Mouse (Mus musculus) hindbrain, embryonic 15.5 days (tissue): ENCODE results near the gene Gabrb2. TPM values are rescaled to one million over a fixed set of nuclear protein-coding genes. Genes with fewer than 3 reads are reported as not detected.

ENCODE experiments used
- ATAC-seq: fragments of 200-750 bp; cut with Nextera tagmentation; 2 replicates; pipeline ENCODE4 v1.8.0; 2017; ENCODE audit warnings: low read depth, moderate number of reproducible peaks, moderate TSS enrichment; ENCODE audit not compliant: low FRiP score
- H3K27ac ChIP-seq: fragments of 300-500 bp; sonication (generic); replicated peaks from 2 replicates; pipeline ENCODE4 v1.5.1; 2015; ENCODE audit warnings: mild to moderate bottlenecking, inconsistent platforms
- H3K27me3 ChIP-seq: fragments of 300-500 bp; sonication (generic); 2 replicates; pipeline ENCODE4 v1.6.1; 2015; ENCODE audit warnings: control low read depth, inconsistent platforms
- H3K36me3 ChIP-seq: fragments of 300-500 bp; sonication (generic); 2 replicates; pipeline ENCODE4 v1.6.1; 2015; ENCODE audit warnings: control low read depth, inconsistent platforms
- H3K4me1 ChIP-seq: fragments of 300-500 bp; sonication (generic); replicated peaks from 2 replicates; pipeline ENCODE4 v1.6.1; 2015; ENCODE audit warnings: control low read depth, inconsistent platforms
- H3K4me2 ChIP-seq: fragments of 300-500 bp; sonication (generic); 2 replicates; pipeline ENCODE4 v1.6.1; 2015; ENCODE audit warnings: moderate library complexity, mild to moderate bottlenecking, inconsistent platforms
- H3K4me3 ChIP-seq: fragments of 300-500 bp; sonication (generic); 2 replicates; pipeline ENCODE4 v1.5.1; 2015; ENCODE audit warnings: mild to moderate bottlenecking, inconsistent platforms
- H3K9ac ChIP-seq: fragments of 300-500 bp; sonication (generic); 2 replicates; pipeline ENCODE4 v1.6.1; 2015; ENCODE audit warnings: inconsistent platforms
- H3K9me3 ChIP-seq: fragments of 300-500 bp; sonication (generic); 2 replicates; pipeline ENCODE4 v1.6.1; 2016; ENCODE audit warnings: control low read depth, inconsistent platforms
- WGBS: fragments of 180-500 bp; shearing (Covaris S2); methylation state at CpG from one replicate; pipeline ENCODE4 v1.1.7; 2015; 5-methylcytosine and 5-hydroxymethylcytosine counted together
- polyA plus RNA-seq: library from polyadenylated mRNA; unstranded; fragments of >200 nt; fragmentation: Nextera tagmentation; extraction: Ambion mirVana; gene quantifications from 2 replicates; pipeline ENCODE4 v1.2.1, GENCODE M21; 2015

Gene Gabrb2
- polyA plus RNA-seq, 1 experiment from 2014 or later = 19.9 TPM

- no peaks in the 10 kb centered on the region for H3K4me1 ChIP-seq
- no peak for ATAC-seq
- H3K4me3 ChIP-seq = no peak overlapping the region
- H3K36me3 ChIP-seq = no peaks in the 10 kb centered on the region
- 86% methylated on average over 4 of the region's 4 CpGs for WGBS
- H3K9ac ChIP-seq = no peak overlapping the region
- no peaks in the 10 kb centered on the region for H3K9me3 ChIP-seq
- H3K4me2 ChIP-seq = no peak overlapping the region
- H3K27ac ChIP-seq = no peak overlapping the region
- no peaks in the 10 kb centered on the region for H3K27me3 ChIP-seq
These were observed 29.4 kb downstream of the Gabrb2 start for GRCm38 (mm10) chr11:42448929-42449328.

- Histone ChIP-seq H3K4me1 (no peaks in the 10 kb centered on the region), H3K9ac (no peak overlapping the region), H3K36me3 (no peaks in the 10 kb centered on the region), H3K9me3 (no peaks in the 10 kb centered on the region), H3K4me3 (no peak overlapping the region), H3K4me2 (no peak overlapping the region), H3K27ac (no peak overlapping the region), H3K27me3 (no peaks in the 10 kb centered on the region)
- 82% methylated on average over 1 of the region's 1 CpGs for WGBS
- ATAC-seq = no peak
These were observed 44.6 kb downstream of the Gabrb2 start for GRCm38 (mm10) chr11:42464136-42464535.

GRCm38 (mm10) chr11:42468381-42468780 lies 48.8 kb downstream of the Gabrb2 start:
- ATAC-seq = no peak
- H3K27me3 ChIP-seq = no peaks in the 10 kb centered on the region
- no peaks in the 10 kb centered on the region for H3K36me3 ChIP-seq
- H3K4me1 ChIP-seq = no peaks in the 10 kb centered on the region
- no peak overlapping the region for H3K4me2 ChIP-seq
- 92% methylated on average over 3 of the region's 3 CpGs for WGBS
- no peak overlapping the region for H3K9ac ChIP-seq
- H3K4me3 ChIP-seq = no peak overlapping the region
- no peaks in the 10 kb centered on the region for H3K9me3 ChIP-seq
- no peak overlapping the region for H3K27ac ChIP-seq

GRCm38 (mm10) chr11:42474523-42474922 lies 55.0 kb downstream of the Gabrb2 start:
- 75% methylated on average over 3 of the region's 3 CpGs for WGBS
- H3K9me3 ChIP-seq = no peaks in the 10 kb centered on the region
- H3K36me3 ChIP-seq = no peaks in the 10 kb centered on the region
- H3K4me2 ChIP-seq = no peak overlapping the region
- H3K4me1 ChIP-seq = no peaks in the 10 kb centered on the region
- ATAC-seq = no peak
- H3K9ac ChIP-seq = no peak overlapping the region
- no peak overlapping the region for H3K27ac ChIP-seq
- no peak overlapping the region for H3K4me3 ChIP-seq
- no peaks in the 10 kb centered on the region for H3K27me3 ChIP-seq

GRCm38 (mm10) chr11:42487625-42488024 lies 68.1 kb downstream of the Gabrb2 start:
- no peak overlapping the region for H3K9ac ChIP-seq
- H3K4me1 ChIP-seq = no peaks in the 10 kb centered on the region
- no peak overlapping the region for H3K4me2 ChIP-seq
- H3K9me3 ChIP-seq = no peaks in the 10 kb centered on the region
- ATAC-seq = no peak
- no peaks in the 10 kb centered on the region for H3K36me3 ChIP-seq
- no peaks in the 10 kb centered on the region for H3K27me3 ChIP-seq
- H3K4me3 ChIP-seq = no peak overlapping the region
- no peak overlapping the region for H3K27ac ChIP-seq

- no peaks in the 10 kb centered on the region for H3K9me3 ChIP-seq
- no peaks in the 10 kb centered on the region for H3K4me1 ChIP-seq
- H3K27me3 ChIP-seq = no peaks in the 10 kb centered on the region
- H3K36me3 ChIP-seq = no peaks in the 10 kb centered on the region
- H3K9ac ChIP-seq = no peak overlapping the region
- no peak overlapping the region for H3K27ac ChIP-seq
- H3K4me3 ChIP-seq = no peak overlapping the region
- H3K4me2 ChIP-seq = no peak overlapping the region
- no peak for ATAC-seq
These were observed 81.6 kb downstream of the Gabrb2 start for GRCm38 (mm10) chr11:42501166-42501565.

GRCm38 (mm10) chr11:42505436-42505835 lies 85.9 kb downstream of the Gabrb2 start:
- no peaks in the 10 kb centered on the region for H3K9me3 ChIP-seq
- no peaks in the 10 kb centered on the region for H3K4me1 ChIP-seq
- H3K27ac ChIP-seq = no peak overlapping the region
- H3K36me3 ChIP-seq = no peaks in the 10 kb centered on the region
- 83% methylated on average over 2 of the region's 2 CpGs for WGBS
- no peak overlapping the region for H3K9ac ChIP-seq
- no peak overlapping the region for H3K4me3 ChIP-seq
- no peak for ATAC-seq
- H3K4me2 ChIP-seq = no peak overlapping the region
- H3K27me3 ChIP-seq = no peaks in the 10 kb centered on the region

- Histone ChIP-seq H3K27me3 (no peaks in the 10 kb centered on the region), H3K9ac (no peak overlapping the region), H3K4me3 (no peak overlapping the region), H3K9me3 (no peaks in the 10 kb centered on the region), H3K36me3 (no peaks in the 10 kb centered on the region), H3K27ac (no peak overlapping the region), H3K4me1 (no peaks in the 10 kb centered on the region), H3K4me2 (no peak overlapping the region)
- no peak for ATAC-seq
- 72% methylated on average over 1 of the region's 1 CpGs for WGBS
These were observed 86.4 kb downstream of the Gabrb2 start for GRCm38 (mm10) chr11:42505911-42506310.

GRCm38 (mm10) chr11:42521960-42522359 lies 102.4 kb downstream of the Gabrb2 start:
- no peak for ATAC-seq
- Histone ChIP-seq H3K9me3 (no peaks in the 10 kb centered on the region), H3K27me3 (no peaks in the 10 kb centered on the region), H3K36me3 (no peaks in the 10 kb centered on the region), H3K4me1 (no peaks in the 10 kb centered on the region), H3K9ac (no peak overlapping the region), H3K4me2 (no peak overlapping the region), H3K27ac (no peak overlapping the region), H3K4me3 (no peak overlapping the region)
- 93% methylated on average over 2 of the region's 2 CpGs for WGBS

- Histone ChIP-seq H3K27ac (no peak overlapping the region), H3K9ac (no peak overlapping the region), H3K4me1 (no peaks in the 10 kb centered on the region), H3K4me2 (no peak overlapping the region), H3K27me3 (no peaks in the 10 kb centered on the region), H3K9me3 (no peaks in the 10 kb centered on the region), H3K36me3 (no peaks in the 10 kb centered on the region), H3K4me3 (no peak overlapping the region)
- WGBS = 90% methylated on average over 3 of the region's 3 CpGs
- ATAC-seq = no peak
These were observed 108.8 kb downstream of the Gabrb2 start for GRCm38 (mm10) chr11:42528226-42528881.

GRCm38 (mm10) chr11:42532577-42532976 lies 113.0 kb downstream of the Gabrb2 start:
- no peak for ATAC-seq

GRCm38 (mm10) chr11:42535286-42535685 lies 115.7 kb downstream of the Gabrb2 start:
- H3K9ac ChIP-seq = no peak overlapping the region
- no peaks in the 10 kb centered on the region for H3K36me3 ChIP-seq
- no peak overlapping the region for H3K27ac ChIP-seq
- no peaks in the 10 kb centered on the region for H3K9me3 ChIP-seq
- no peak for ATAC-seq
- H3K4me3 ChIP-seq = no peak overlapping the region
- H3K4me1 ChIP-seq = no peaks in the 10 kb centered on the region
- H3K4me2 ChIP-seq = no peak overlapping the region
- H3K27me3 ChIP-seq = no peaks in the 10 kb centered on the region
- 72% methylated on average over 5 of the region's 5 CpGs for WGBS

More at GRCm38 (mm10) chr11:42532577-42532976, 113.0 kb downstream of the Gabrb2 start:
- no peaks in the 10 kb centered on the region for H3K27me3 ChIP-seq
- H3K9ac ChIP-seq = no peak overlapping the region
- H3K4me2 ChIP-seq = no peak overlapping the region
- no peaks in the 10 kb centered on the region for H3K9me3 ChIP-seq
- no peaks in the 10 kb centered on the region for H3K36me3 ChIP-seq
- no peak overlapping the region for H3K4me3 ChIP-seq
- H3K27ac ChIP-seq = no peak overlapping the region
- H3K4me1 ChIP-seq = no peaks in the 10 kb centered on the region
- 52% methylated on average over 2 of the region's 2 CpGs for WGBS

GRCm38 (mm10) chr11:42535861-42536260 lies 116.3 kb downstream of the Gabrb2 start:
- no peaks in the 10 kb centered on the region for H3K9me3 ChIP-seq
- 97% methylated on average over 1 of the region's 1 CpGs for WGBS
- no peaks in the 10 kb centered on the region for H3K27me3 ChIP-seq
- no peak overlapping the region for H3K4me2 ChIP-seq
- no peak overlapping the region for H3K27ac ChIP-seq
- H3K4me3 ChIP-seq = no peak overlapping the region
- H3K36me3 ChIP-seq = no peaks in the 10 kb centered on the region
- ATAC-seq = no peak
- H3K9ac ChIP-seq = no peak overlapping the region
- H3K4me1 ChIP-seq = no peaks in the 10 kb centered on the region
